Mouse (Mus musculus): ENCODE results near the gene Epha2.

DNA sequence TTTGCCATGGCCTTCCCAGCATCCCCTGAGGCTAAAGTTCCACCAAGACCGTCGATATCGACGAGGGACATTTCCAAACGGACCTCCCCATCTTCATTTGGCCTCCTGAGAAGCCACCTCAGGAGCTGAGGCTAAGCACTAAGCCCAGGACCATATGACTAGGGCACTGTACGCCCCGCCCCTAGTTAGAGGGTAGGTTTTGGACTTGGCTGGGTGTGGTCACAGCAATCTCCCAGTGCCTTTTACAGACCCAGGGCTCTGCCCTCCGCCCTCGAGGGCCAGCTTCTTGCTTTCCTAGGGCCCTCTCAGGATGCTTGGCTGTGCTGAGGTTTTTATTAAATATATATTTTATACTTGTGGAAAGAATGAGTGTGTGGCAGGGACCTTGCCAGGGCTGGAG, 27.7 kb downstream of the Epha2 start:
- no peak for TF ChIP-seq CTCF (IDR thresholded peaks at IDR 0.05; ENCODE audit: low read depth, low read length)
- no peak for TF ChIP-seq POLR2A (IDR thresholded peaks at IDR 0.05; ENCODE audit: extremely low read depth, insufficient read depth, low read length)
